Mouse (Mus musculus) cortical plate, adult 2 months (tissue): ENCODE results near the gene Cacna2d2.

ENCODE experiments used
- CTCF ChIP-seq: fragments of 200-500 bp; IDR thresholded peaks from 2 replicates; pipeline ENCODE4 v1.5.1; 2011; ENCODE audit warnings: mild to moderate bottlenecking, control low read depth, low read length; ENCODE audit not compliant: insufficient read depth; ENCODE audit errors: extremely low read depth
- POLR2A ChIP-seq: fragments of 200-500 bp; IDR thresholded peaks from 2 replicates; pipeline ENCODE4 v1.6.1; 2011; ENCODE audit warnings: mild to moderate bottlenecking, low read length, control low read depth; ENCODE audit not compliant: insufficient read depth; ENCODE audit errors: extremely low read depth

- TF ChIP-seq CTCF: no peak
- no peak for TF ChIP-seq POLR2A
Measured at GRCm38 (mm10) chr9:107534408-107535202, 135.2 kb downstream of the Cacna2d2 start.
